Mouse (Mus musculus) gastrocnemius, adult 18-20 months (tissue): ENCODE results near the gene Shc3. TPM values are rescaled to one million over a fixed set of nuclear protein-coding genes. Genes with fewer than 3 reads are reported as not detected.

ENCODE experiments used
- DNase-seq: peaks from one replicate; pipeline ENCODE4 v3.0.0; 2021; ENCODE audit warnings: low spot score
- total RNA-seq, 2 experiments: library from RNA; stranded (reverse); gene quantifications; 2 replicates each; pipeline ENCODE4 v1.2.3; 2021

Shc3 gene
- total RNA-seq, 2 experiments from 2014 or later, result 0.59 to 1.0 TPM

DNA sequence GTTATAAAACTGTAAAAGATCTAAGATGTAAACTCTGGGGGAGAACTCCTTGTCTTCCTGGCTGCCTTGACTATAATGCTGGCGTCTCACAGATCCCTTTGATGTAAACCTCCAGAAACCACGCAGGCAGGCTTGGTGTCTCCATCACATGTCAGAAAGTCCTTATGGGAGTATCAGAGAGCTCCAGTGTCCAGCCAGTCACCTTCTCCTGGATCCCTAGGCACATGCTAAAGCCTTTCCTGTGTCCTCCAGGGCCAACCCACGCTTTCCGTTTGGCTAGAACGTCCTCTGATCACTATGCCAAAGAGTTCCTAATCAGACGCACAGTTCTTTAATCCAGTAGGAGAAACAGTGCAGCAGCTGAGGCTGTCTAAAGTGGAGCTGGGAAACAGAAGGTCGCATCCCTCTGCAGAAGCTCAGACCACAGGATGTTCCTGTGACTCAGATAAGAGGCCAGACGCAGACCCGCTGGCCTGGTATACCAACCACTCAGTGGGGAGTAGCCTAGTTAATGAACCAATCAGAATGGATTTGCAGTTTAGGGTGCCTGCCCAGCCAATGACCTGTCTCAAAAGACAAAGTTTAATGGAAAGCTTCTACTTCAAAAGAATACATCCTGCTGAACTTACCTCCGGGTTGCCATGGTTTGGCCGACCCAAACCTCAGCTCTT lies 88.7 kb downstream of the Shc3 start:
- DNase-seq, result no peak

DNA sequence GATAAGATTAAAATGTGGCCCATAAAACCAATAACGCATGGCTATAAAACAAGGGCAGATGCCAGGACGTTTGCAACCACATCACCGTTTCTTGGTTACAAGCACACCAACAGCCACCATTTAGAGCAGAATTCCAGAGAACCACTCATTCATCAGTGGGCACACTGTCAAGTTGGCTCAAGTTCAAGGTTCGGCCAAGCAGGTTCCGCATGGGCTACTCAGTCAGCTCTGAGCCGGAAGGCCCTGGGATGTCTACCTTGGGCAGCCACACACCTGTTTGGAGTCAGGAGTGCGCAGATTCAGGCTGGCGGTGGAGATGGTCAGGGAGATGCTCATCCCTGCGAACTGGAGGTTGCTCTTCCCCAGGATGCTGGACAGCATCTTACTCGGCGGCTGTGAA lies 89.4 kb downstream of the Shc3 start:
- no peak for DNase-seq

- DNase-seq, result no peak
These were observed 92.2 kb downstream of the Shc3 start for GRCm38 (mm10) chr13:51476991-51477390.

DNA sequence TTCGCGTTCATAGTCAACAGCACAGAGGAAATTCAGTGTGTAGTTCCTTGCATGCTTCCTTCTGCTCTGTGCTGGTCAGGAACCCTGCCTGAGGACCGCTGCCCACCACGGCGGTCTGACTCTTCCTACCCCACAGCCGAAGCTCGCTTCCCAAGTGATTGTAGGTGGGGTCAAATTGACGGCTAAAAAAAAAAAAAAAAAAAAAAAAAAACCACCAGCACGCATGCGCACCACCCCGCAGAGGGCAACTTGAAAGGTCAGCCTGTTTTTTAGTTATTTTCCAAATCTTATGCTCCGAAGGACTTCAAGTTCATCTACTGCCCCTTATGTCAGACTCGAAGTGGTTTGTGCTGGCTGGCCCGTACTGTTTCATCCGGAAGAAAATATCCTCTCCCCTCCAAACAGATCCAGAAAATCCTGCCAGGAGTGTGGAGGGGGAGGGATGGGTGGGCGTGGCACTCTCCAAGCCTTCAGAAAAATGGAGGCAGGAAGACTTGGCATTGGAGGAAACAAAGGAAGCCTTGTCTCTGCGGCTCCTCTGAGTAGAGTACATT lies 100.4 kb downstream of the Shc3 start:
- DNase-seq, result no peak

DNA sequence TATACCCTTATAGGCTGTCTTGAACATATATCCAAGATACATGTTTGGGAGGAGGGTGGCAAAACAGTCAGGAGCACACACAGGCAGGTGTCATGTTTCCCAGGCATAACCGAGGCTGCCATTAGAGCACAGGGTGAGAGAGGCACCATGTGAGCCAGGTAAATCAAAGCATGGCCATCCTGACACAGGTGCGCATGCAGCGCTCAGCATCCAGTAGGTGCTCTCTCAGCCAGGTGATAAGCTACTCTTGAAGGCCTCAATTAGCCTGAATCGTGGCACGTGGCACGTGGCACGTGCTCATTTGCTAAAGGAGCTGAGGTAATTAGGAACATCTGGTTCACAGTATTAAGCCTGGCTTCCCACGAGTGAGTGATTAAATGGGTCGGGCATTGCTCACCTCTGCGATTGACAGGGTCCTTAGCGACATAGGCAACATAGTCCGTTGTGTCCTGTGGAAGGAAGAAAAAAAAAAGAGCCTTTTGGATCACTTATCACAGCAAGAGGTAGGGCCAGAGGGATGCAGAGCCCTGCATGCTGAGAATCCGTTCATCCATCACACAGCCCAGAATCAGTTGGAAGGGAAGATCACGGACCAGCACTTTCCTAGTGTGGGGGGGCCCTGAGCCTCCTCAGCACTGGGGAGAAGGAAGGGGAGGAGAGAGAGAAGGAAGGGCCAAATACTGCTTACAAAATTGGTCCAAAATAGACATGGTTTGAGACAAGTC lies 102.9 kb downstream of the Shc3 start:
- no peak for DNase-seq

- no peak for DNase-seq
These were observed 104.9 kb downstream of the Shc3 start for GRCm38 (mm10) chr13:51464294-51464693.

GRCm38 (mm10) chr13:51456190-51456878 lies 112.9 kb downstream of the Shc3 start:
- DNase-seq, result no peak

DNA sequence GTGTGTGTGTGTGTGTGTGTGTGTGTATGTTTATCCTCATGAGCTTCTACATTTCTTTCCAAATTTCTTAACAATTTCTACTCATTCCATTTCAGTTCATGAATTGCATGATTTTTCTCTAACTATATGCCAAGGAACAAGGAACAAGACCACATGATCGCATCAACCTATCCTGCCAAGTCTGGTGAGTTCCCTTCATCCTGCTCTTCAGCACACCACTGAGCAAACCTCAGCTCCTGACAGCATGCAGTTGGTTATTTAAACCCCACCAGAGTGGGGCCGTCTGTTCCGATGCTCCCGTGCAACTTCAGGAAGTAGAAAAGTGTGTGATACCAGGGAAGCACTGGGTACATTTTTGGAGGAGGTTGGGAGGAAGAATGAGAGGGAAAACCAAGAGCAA lies 122.7 kb downstream of the Shc3 start:
- no peak for DNase-seq

- no peak for DNase-seq
These were observed 126.3 kb downstream of the Shc3 start for GRCm38 (mm10) chr13:51442922-51443321.

DNA sequence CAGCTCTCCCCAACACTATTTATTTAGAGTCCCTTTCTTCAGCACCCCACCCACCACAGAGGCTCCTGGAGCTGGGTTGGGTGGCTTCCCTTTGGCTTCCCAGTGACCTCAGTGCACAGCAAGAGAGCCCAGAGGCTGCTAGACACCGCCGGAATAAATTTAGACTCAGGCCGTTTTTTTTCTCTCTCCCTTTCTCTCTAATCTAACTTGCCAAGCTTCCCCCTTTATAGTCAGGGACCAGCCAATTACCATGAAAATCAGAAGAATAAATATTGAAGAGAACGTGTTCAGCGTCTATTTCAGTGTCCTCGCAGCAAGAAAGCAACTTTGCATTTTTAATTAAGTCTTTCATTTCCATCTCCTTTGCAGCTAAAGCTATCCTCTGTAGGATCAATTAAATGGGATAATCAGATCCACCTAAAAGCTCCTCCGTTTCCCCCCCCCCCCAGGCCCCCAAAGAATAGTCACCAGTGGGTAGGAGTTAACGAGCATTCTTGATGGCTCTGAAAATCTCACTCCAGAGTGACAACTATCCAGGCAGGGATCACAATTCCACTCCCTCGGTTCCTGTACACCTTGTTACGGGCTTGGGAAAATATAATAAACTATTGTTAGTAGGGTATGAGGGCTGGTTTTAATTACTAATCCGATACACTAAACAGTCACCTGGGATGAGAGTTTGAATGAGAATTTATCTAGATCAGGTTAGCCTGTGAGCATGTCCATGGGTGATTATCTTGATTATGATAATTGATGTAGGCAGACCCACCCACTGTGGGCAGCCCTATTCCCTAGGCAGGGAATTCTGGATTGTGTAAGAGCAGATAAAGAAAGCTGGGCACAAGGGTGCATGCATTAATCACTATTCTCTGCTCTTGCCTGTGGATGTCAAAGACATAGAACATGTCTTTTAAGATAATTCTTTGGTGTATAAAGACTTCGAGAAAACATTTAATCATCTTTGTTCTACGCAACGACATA lies 131.8 kb downstream of the Shc3 start:
- DNase-seq, result no peak

- no peak for DNase-seq
These were observed 134.1 kb downstream of the Shc3 start for GRCm38 (mm10) chr13:51435146-51435545.

- no peak for DNase-seq
These were observed 134.8 kb downstream of the Shc3 start for GRCm38 (mm10) chr13:51434460-51434859.

GRCm38 (mm10) chr13:51433371-51433770 lies 135.8 kb downstream of the Shc3 start:
- DNase-seq, result no peak

- no peak for DNase-seq
These were observed 143.4 kb downstream of the Shc3 start for GRCm38 (mm10) chr13:51425662-51426443.

DNA sequence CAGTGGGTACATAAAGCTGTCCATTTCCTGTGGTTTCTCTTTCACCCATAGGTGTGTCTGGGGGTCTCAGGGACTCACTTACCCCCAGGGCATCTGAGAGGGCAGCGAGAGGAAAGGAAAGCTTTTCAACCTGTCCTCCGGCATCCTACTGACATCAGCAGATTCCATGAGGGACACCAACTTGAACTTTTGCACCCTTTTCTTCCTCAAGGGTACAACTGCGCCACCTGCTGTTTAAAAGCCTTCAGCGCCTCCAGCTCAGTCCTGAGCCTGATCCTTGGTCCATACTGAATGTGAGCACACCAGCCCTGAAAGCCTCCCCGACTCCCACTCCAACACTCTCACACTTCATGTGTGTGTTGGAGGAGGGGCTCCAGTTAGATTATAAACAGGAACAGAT lies 144.6 kb downstream of the Shc3 start:
- peak; percentile 62 for DNase-seq

DNA sequence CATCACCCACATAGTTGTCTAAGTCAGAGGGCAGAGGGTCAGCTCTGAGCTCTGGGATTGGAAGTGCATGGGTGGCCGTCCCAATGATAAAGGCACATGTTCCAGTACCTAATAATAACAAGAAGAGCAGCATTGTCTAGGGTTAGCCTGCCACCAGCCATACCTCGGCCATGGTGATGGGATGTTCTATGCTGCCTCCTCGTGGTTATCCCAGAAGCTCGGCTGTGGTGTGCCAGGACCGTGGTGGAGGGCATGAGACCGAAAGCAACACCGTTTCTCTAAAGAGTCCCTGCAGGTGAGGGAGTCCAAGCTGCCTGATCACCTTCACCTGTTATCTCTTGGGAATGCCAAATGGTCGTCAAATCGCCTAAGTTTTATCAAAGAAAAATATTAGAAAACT lies 145.6 kb downstream of the Shc3 start:
- no peak for DNase-seq

DNA sequence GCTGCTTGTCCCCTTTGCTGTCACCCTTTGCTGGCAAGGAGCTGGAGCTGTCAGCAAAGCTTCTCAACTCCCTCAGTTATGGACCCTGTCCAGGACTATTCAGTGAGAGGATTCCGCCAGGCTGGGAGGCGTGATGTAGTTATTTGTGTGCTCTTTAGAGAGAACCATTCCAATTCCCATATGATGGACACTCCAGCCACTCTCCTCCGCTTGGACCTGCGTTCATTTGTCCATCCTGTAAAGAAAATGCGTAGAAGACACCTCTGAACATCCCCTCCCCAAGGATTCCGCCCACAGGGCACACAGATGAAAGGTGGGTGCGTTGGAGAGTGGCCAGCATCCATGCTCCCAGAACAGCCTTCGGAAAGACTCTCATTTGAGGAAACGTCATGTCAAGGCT lies 148.4 kb downstream of the Shc3 start:
- no peak for DNase-seq

DNA sequence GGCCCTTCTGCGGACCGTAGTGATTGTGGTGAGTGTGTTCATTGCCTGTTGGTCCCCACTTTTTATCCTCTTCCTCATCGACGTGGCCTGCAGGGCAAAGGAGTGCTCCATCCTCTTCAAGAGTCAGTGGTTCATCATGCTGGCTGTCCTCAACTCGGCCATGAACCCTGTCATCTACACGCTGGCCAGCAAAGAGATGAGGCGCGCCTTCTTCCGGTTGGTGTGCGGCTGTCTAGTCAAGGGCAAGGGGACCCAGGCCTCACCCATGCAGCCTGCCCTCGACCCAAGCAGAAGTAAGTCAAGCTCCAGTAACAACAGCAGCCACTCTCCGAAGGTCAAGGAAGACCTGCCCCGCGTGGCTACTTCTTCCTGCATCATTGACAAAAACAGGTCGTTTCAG lies 149.7 kb downstream of the Shc3 start:
- no peak for DNase-seq

GRCm38 (mm10) chr13:51418942-51419451 lies 150.2 kb downstream of the Shc3 start:
- no peak for DNase-seq
